In genomic region chr5:17574413-17575182, GRCm38 (mm10) we compare ENCODE assay signal across 8 mouse cellular contexts. TPM values are rescaled to one million over a fixed set of nuclear protein-coding genes. Genes with fewer than 3 reads are reported as not detected.
DNase-seq lines count a peak whose midpoint lies in the region; ATAC-seq lines count a peak whose summit lies in the region.

No protein-coding gene starts in this region.

- peaks cover 2% of the 10 kb centered on the region for H3K4me1 ChIP-seq in hindbrain, embryonic 16.5 days (ENCODE audit: control insufficient read depth, insufficient read depth, low read depth, low read length)

- peak overlapping the region; percentile 71 for H3K9ac ChIP-seq in hindbrain, embryonic 16.5 days (ENCODE audit: low read depth, low read length)

- no peaks in the 10 kb centered on the region for H3K9me3 ChIP-seq in hindbrain, embryonic 16.5 days (ENCODE audit: control insufficient read depth, low read length)

- H3K27me3 ChIP-seq in hindbrain, embryonic 16.5 days (replicated peaks; ENCODE audit: control insufficient read depth, insufficient read depth, low read length), result no peaks in the 10 kb centered on the region

- H3K4me3 ChIP-seq in hindbrain, embryonic 16.5 days (ENCODE audit: low read length), result peak overlapping the region; percentile 65

- peak; percentile 75 to 93 for DNase-seq in adrenal gland, adult (ENCODE audit: inconsistent age in 2 of 2, low spot score in 1 of 2)
- peak; percentile 92 for DNase-seq in embryo, embryonic 11 days
- DNase-seq in gastrocnemius, postnatal 10 days, result peak; percentile 89
- peak; percentile 57 to 65 for DNase-seq in left cerebral cortex, postnatal 36 days (ENCODE audit: low spot score in 2 of 2)
- peak; percentile 10 to 12 for DNase-seq in right cerebral cortex, postnatal 36 days (ENCODE audit: low spot score in 2 of 2)
- no peak for DNase-seq in T-cell, adult 2 months (ENCODE audit: low spot score)

- H3K36me3 ChIP-seq in hindbrain, embryonic 16.5 days (ENCODE audit: control insufficient read depth, insufficient read depth, low read length), result no peaks in the 10 kb centered on the region

- peak; percentile 96 for ATAC-seq in hindbrain, embryonic 16.5 days
- ATAC-seq in megakaryocyte progenitor cell, adult 5-6 weeks (replicated peaks; ENCODE audit: poor library complexity), result peak; percentile 85

- under 1% methylated on average over 53 of the region's 59 CpGs for WGBS in hindbrain, embryonic 16.5 days

- intact Hi-C loops in left cerebral cortex, postnatal 36 days (cut with DNase I), result loop anchor here (5.0 to 10.0 kb wide), 3 partner anchors 193 to 620 kb away; no protein-coding TSS in a partner anchor

- H3K27ac ChIP-seq in hindbrain, embryonic 16.5 days (ENCODE audit: low read depth, low read length), result no peak overlapping the region; the same call in 1 of the 2 replicates

- H3K4me2 ChIP-seq in hindbrain, embryonic 16.5 days (ENCODE audit: low read length), result peak overlapping the region; percentile 67

RNA-seq across cellular contexts. Expression of gene Sema3c, which starts 0.5 kb away (rescaled TPM):
- total RNA-seq in gastrocnemius, postnatal 10 days (2021), result 100 to 1,000 TPM; 112 to 129 TPM
- 13.3 and 19.0 TPM in 2 replicates for polyA plus RNA-seq in hindbrain, embryonic 16.5 days (2015; fragmentation: Nextera tagmentation; extraction: Ambion mirVana)
- total RNA-seq in left cerebral cortex, postnatal 36 days (2021), result 10 to 100 TPM; 18.5 to 19.6 TPM
- 0.25 TPM in 1 of 2 replicates, not detected in the other for total RNA-seq in megakaryocyte progenitor cell, adult 5-6 weeks (2015)
- total RNA-seq in megakaryocyte progenitor cell, adult 5-6 weeks (2017), result 0.21 TPM in 1 of 2 replicates, not detected in the other

Comparison
In these comparisons a context has a peak if more than half of its experiments do, and no peak if none do; other contexts are left out.
1. RNA of gene Sema3c, which starts 0.5 kb away (total RNA-seq): 112 to 129 TPM in gastrocnemius, postnatal 10 days and 18.5 to 19.6 TPM in left cerebral cortex, postnatal 36 days; 0.21 to 0.25 TPM in megakaryocyte progenitor cell, adult 5-6 weeks; every median in the first group is over 10 times any median in the second.